Mouse (Mus musculus) myocyte (in vitro differentiated cells): ENCODE data around the gene Hbq1b. TPM values are rescaled to one million over a fixed set of nuclear protein-coding genes. Genes with fewer than 3 reads are reported as not detected.

ENCODE experiments used
- H3K27me3 ChIP-seq: one replicate; pipeline ENCODE4 v1.6.1; 2011; ENCODE audit not compliant: control insufficient read depth, insufficient read depth, insufficient read length
- H3K36me3 ChIP-seq: one replicate; pipeline ENCODE4 v1.6.1; 2011; ENCODE audit not compliant: control insufficient read depth, insufficient read depth
- H3K4me2 ChIP-seq: one replicate; pipeline ENCODE4 v1.6.1; 2011; ENCODE audit warnings: low read depth, control low read depth
- H3K4me3 ChIP-seq: one replicate; pipeline ENCODE4 v1.5.1; 2011; ENCODE audit warnings: mild to moderate bottlenecking, control low read depth, moderate library complexity
- H3K79me2 ChIP-seq: one replicate; pipeline ENCODE4 v1.6.1; 2011; ENCODE audit not compliant: control insufficient read depth, insufficient read depth
- H3ac ChIP-seq: one replicate; pipeline ENCODE4 v1.6.1; 2011; ENCODE audit not compliant: control insufficient read depth, insufficient read length
- CEBPB ChIP-seq: IDR thresholded peaks from 2 replicates; pipeline ENCODE4 v1.6.1; 2011; ENCODE audit warnings: mild to moderate bottlenecking, moderate library complexity; ENCODE audit not compliant: poor library complexity, insufficient read depth, severe bottlenecking
- E2F4 ChIP-seq: IDR thresholded peaks from one replicate; pipeline ENCODE4 v1.6.1; 2011; ENCODE audit warnings: mild to moderate bottlenecking, control low read depth, moderate library complexity; ENCODE audit not compliant: insufficient read depth
- MAX ChIP-seq: IDR thresholded peaks from one replicate; pipeline ENCODE4 v1.6.1; 2011; ENCODE audit warnings: low read depth, mild to moderate bottlenecking, control low read depth
- MYOD1 ChIP-seq, 3 experiments: IDR thresholded peaks; one replicate each; pipeline ENCODE4 v1.6.1; 2011; ENCODE audit warnings: control low read depth in 2 of 3, low read depth in 2 of 3, mild to moderate bottlenecking in 2 of 3, moderate library complexity in 1 of 3; ENCODE audit not compliant: insufficient read length in 2 of 3, control insufficient read depth in 1 of 3
- MYOG ChIP-seq, 3 experiments: IDR thresholded peaks; one replicate each; pipeline ENCODE4 v1.6.1; 2011; ENCODE audit warnings: control low read depth in 2 of 3, low read depth in 2 of 3, mild to moderate bottlenecking in 2 of 3; ENCODE audit not compliant: insufficient read length in 2 of 3, control insufficient read depth in 1 of 3, insufficient read depth in 1 of 3
- POLR2A ChIP-seq: IDR thresholded peaks from one replicate; pipeline ENCODE4 v1.6.1; 2011; ENCODE audit warnings: low read depth, mild to moderate bottlenecking, control low read depth, moderate library complexity; ENCODE audit not compliant: insufficient read length
- POLR2AphosphoS2 ChIP-seq: IDR thresholded peaks from one replicate; pipeline ENCODE4 v1.6.1; 2011; ENCODE audit warnings: low read depth, control low read depth; ENCODE audit not compliant: insufficient read length
- REST ChIP-seq: IDR thresholded peaks from one replicate; pipeline ENCODE4 v1.6.1; 2011; ENCODE audit warnings: mild to moderate bottlenecking, control low read depth, moderate library complexity; ENCODE audit not compliant: insufficient read depth, insufficient read length
- SRF ChIP-seq: IDR thresholded peaks from one replicate; pipeline ENCODE4 v1.6.1; 2011; ENCODE audit warnings: low read depth; ENCODE audit not compliant: control insufficient read depth, insufficient read length
- TCF12 ChIP-seq: IDR thresholded peaks from one replicate; pipeline ENCODE4 v1.6.1; 2011; ENCODE audit warnings: mild to moderate bottlenecking, control low read depth; ENCODE audit not compliant: poor library complexity, insufficient read depth, severe bottlenecking
- TCF3 ChIP-seq: IDR thresholded peaks from one replicate; pipeline ENCODE4 v1.6.1; 2011; ENCODE audit warnings: low read depth, control low read depth; ENCODE audit not compliant: insufficient read length
- USF1 ChIP-seq: IDR thresholded peaks from one replicate; pipeline ENCODE4 v1.6.1; 2011; ENCODE audit warnings: low read depth, mild to moderate bottlenecking, control low read depth, moderate library complexity
- polyA plus RNA-seq: library from polyadenylated mRNA; unstranded; fragments of >200 nt; fragmentation: generic; extraction: Trizol; gene quantifications from one replicate; pipeline ENCODE4 v1.2.1, GENCODE M21; 2012; ENCODE audit warnings: missing spikeins

Hbq1b gene
- polyA plus RNA-seq, 1 experiment: 0.16 TPM

GRCm38 (mm10) chr11:32267188-32267884, 19.4 kb upstream of the Hbq1b start, which contains the start of gene Nprl3:
Gene Nprl3, minus strand, starts transcription at chr11:32267707.
- Histone ChIP-seq H3ac (peak within 1 kb of the TSS; percentile 58), H3K36me3 (no peaks in the 10 kb centered on the region), H3K4me2 (peak within 1 kb of the TSS; percentile 99), H3K79me2 (peaks cover 28% of the 10 kb centered on the region), H3K27me3 (no peaks in the 10 kb centered on the region), H3K4me3 (peak within 1 kb of the TSS; percentile 61)
- TF ChIP-seq MAX (no peak), E2F4 (no peak), POLR2AphosphoS2 (peak; percentile 98), SRF (no peak), MYOG (IDR thresholded peaks at IDR 0.05; ENCODE audit: control insufficient read depth in 1 of 3, insufficient read depth in 1 of 3, insufficient read length in 2 of 3, low read depth in 2 of 3) (no peak), REST (no peak), CEBPB (no peak), USF1 (no peak), POLR2A (peak; percentile 96), TCF3 (no peak), MYOD1 (IDR thresholded peaks at IDR 0.05; ENCODE audit: control insufficient read depth in 1 of 3, insufficient read length in 2 of 3, low read depth in 2 of 3) (no peak), TCF12 (no peak)

- Histone ChIP-seq H3K4me3 (peak overlapping the region; percentile 61), H3ac (peak overlapping the region; percentile 58), H3K27me3 (no peaks in the 10 kb centered on the region), H3K4me2 (peak overlapping the region; percentile 99), H3K79me2 (peaks cover 27% of the 10 kb centered on the region), H3K36me3 (no peaks in the 10 kb centered on the region)
- TF ChIP-seq MYOD1 (IDR thresholded peaks at IDR 0.05; ENCODE audit: control insufficient read depth in 1 of 3, insufficient read length in 2 of 3, low read depth in 2 of 3) (no peak), MAX (no peak), POLR2A (no peak), TCF12 (no peak), REST (no peak), E2F4 (no peak), TCF3 (no peak), SRF (no peak), USF1 (no peak), CEBPB (no peak), MYOG (IDR thresholded peaks at IDR 0.05; ENCODE audit: control insufficient read depth in 1 of 3, insufficient read depth in 1 of 3, insufficient read length in 2 of 3, low read depth in 2 of 3) (no peak), POLR2AphosphoS2 (no peak)
Measured at GRCm38 (mm10) chr11:32267964-32268363, 18.8 kb upstream of the Hbq1b start.

- Histone ChIP-seq H3K4me2 (no peak overlapping the region), H3K36me3 (no peaks in the 10 kb centered on the region), H3K4me3 (no peak overlapping the region), H3ac (no peak overlapping the region), H3K79me2 (peaks cover 17% of the 10 kb centered on the region), H3K27me3 (no peaks in the 10 kb centered on the region)
- TF ChIP-seq REST: no peak
- no peak for TF ChIP-seq CEBPB
- no peak for TF ChIP-seq TCF12
- TF ChIP-seq MYOG (IDR thresholded peaks at IDR 0.05; ENCODE audit: control insufficient read depth in 1 of 3, insufficient read depth in 1 of 3, insufficient read length in 2 of 3, low read depth in 2 of 3): no peak
- TF ChIP-seq USF1: no peak
- TF ChIP-seq POLR2AphosphoS2: no peak
Measured at GRCm38 (mm10) chr11:32268952-32269351, 17.8 kb upstream of the Hbq1b start.

- H3K27me3 ChIP-seq: peaks cover 2% of the 10 kb centered on the region
- H3K36me3 ChIP-seq: no peaks in the 10 kb centered on the region
- TF ChIP-seq SRF (no peak), TCF3 (no peak), MAX (no peak)
- peaks cover 10% of the 10 kb centered on the region for H3K79me2 ChIP-seq
- H3ac ChIP-seq: no peak overlapping the region
- peak overlapping the region; percentile 36 for H3K4me2 ChIP-seq
- H3K4me3 ChIP-seq: no peak overlapping the region
Measured at GRCm38 (mm10) chr11:32271178-32271577, 15.6 kb upstream of the Hbq1b start.

GRCm38 (mm10) chr11:32276347-32276746, 10.4 kb upstream of the Hbq1b start, which contains the start of gene Hba-x:
Gene Hba-x, plus strand, starts transcription at chr11:32276400.
- Histone ChIP-seq H3K27me3 (peaks cover 36% of the 10 kb centered on the region), H3K4me3 (no peak within 1 kb of the TSS), H3K36me3 (no peaks in the 10 kb centered on the region), H3K79me2 (no peaks in the 10 kb centered on the region), H3K4me2 (no peak within 1 kb of the TSS), H3ac (no peak within 1 kb of the TSS)
- no peak for TF ChIP-seq MYOD1 (IDR thresholded peaks at IDR 0.05; ENCODE audit: control insufficient read depth in 1 of 3, insufficient read length in 2 of 3, low read depth in 2 of 3)
- TF ChIP-seq USF1: no peak
- TF ChIP-seq TCF12: no peak
- no peak for TF ChIP-seq CEBPB
- TF ChIP-seq SRF: no peak
- no peak for TF ChIP-seq POLR2A
- no peak for TF ChIP-seq TCF3
- TF ChIP-seq POLR2AphosphoS2: no peak
- no peak for TF ChIP-seq E2F4
